Mouse (Mus musculus): Measurements from ENCODE around the gene Gm49403. TPM values are rescaled to one million over a fixed set of nuclear protein-coding genes. Genes with fewer than 3 reads are reported as not detected.
A peak's percentile ranks its signal among the peaks of the same experiment; 100 is the strongest.

Gm49403 gene
- polyA plus RNA-seq, 1 experiment from 2014 or later, result not detected

DNA sequence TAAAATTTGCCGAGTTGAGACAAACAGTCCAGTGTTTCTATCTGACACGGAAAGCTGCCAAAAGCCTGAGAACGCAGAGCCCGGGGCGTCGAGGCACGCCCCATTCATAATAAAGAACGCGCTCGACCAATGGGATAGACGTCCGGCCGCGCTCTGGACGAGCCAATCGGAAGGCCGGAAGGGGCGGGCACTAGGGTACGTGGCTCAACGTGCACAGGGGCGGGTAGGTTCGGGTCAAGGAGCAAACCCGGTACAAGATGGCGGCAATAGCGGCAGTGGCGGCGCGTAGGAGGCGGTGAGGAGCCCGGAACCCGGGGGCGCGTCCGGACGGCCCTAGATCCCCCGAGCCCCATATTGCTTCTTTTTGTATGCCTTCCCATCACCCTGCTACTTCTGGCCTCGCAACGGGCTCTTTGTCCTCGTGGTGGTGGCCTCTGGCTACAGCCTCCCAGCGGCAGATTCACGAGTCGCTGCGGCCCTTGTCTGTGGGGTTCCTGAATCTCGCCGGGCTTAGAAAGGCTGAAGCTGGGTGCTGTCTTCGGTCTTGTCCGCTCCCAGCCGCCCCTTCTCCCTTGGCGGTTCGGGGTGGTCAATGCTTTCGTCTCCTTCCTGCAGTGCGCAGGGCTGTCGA, 14.2 kb downstream of the Gm49403 start, which contains the start of gene Ganab:
Ganab (plus strand) TSS at position 207 of the 631 bp plus-strand sequence.
- ATAC-seq (ENCODE audit: insufficient read depth, low FRiP score, low TSS enrichment) (peak; percentile 99), DNase-seq (ENCODE audit: low spot score) (peak; percentile 95)
- Histone ChIP-seq H3K27me3 (ENCODE audit: control insufficient read depth, insufficient read depth, low read length) (no peaks in the 10 kb centered on the region), H3K27ac (ENCODE audit: low read depth, low read length) (peak within 1 kb of the TSS; percentile 70), H3K4me3 (ENCODE audit: low read depth, low read length) (peak within 1 kb of the TSS; percentile 88), H3K4me2 (ENCODE audit: low read depth) (peak within 1 kb of the TSS; percentile 63), H3K9ac (ENCODE audit: low read length) (peak within 1 kb of the TSS; percentile 94), H3K36me3 (ENCODE audit: control insufficient read depth, insufficient read depth, low read length) (peaks cover 11% of the 10 kb centered on the region), H3K4me1 (ENCODE audit: control insufficient read depth, insufficient read depth, low read length) (peaks cover 18% of the 10 kb centered on the region), H3K9me3 (ENCODE audit: control insufficient read depth, low read length) (no peaks in the 10 kb centered on the region)
- under 1% methylated on average over 53 of the region's 53 CpGs for WGBS

DNA sequence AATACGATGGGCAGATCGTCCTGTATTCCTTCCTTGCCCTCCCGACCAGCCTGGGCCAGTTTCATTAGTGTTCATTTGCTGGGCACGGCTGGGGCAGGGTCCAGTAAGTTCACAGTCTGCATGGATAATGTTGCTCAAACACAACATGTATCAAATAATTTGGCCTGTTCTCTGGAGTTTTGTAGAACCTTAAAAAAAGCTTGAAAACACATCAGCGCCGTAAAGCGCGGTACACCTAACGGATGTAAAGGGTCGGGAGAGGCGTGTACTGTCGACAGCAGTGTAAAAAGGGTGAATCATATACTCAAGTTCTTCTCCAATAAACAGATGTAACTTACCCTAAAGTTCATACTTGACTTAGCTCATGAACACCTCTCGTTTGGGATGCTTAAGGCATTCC, 14.8 kb downstream of the Gm49403 start:
- Histone ChIP-seq H3K9ac (ENCODE audit: low read length) (peak overlapping the region; percentile 94), H3K4me3 (ENCODE audit: low read depth, low read length) (peak overlapping the region; percentile 88), H3K4me2 (ENCODE audit: low read depth) (peak overlapping the region; percentile 63), H3K36me3 (ENCODE audit: control insufficient read depth, insufficient read depth, low read length) (peaks cover 11% of the 10 kb centered on the region), H3K4me1 (ENCODE audit: control insufficient read depth, insufficient read depth, low read length) (peaks cover 18% of the 10 kb centered on the region), H3K27me3 (ENCODE audit: control insufficient read depth, insufficient read depth, low read length) (no peaks in the 10 kb centered on the region), H3K27ac (ENCODE audit: low read depth, low read length) (peak overlapping the region; percentile 66; the same call in 1 of the 2 replicates), H3K9me3 (ENCODE audit: control insufficient read depth, low read length) (no peaks in the 10 kb centered on the region)
- no peak for ATAC-seq (ENCODE audit: insufficient read depth, low FRiP score, low TSS enrichment)
- WGBS, result 15% methylated on average over 13 of the region's 13 CpGs
- no peak for DNase-seq (ENCODE audit: low spot score)

DNA sequence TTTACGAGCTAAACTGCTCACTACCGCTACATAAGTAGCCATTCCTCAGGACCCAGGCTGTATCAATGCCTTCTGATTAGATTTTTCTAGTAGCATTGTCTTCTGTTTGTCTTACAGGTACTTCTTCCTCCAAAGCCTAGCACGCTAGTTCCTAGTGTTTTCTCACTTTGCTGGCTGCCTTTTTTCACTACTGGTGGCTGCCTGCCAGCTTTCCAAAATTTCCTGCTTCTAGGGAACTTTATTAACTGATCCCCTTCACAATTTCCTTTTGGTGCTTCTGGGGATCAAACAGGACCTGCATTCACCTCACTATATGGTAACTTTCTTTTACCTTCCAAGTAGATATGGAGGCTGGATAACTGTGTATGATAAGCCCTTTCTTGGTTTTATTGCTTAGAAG, 15.3 kb downstream of the Gm49403 start:
- H3K27me3 ChIP-seq (ENCODE audit: control insufficient read depth, insufficient read depth, low read length), result no peaks in the 10 kb centered on the region
- no peak for ATAC-seq (ENCODE audit: insufficient read depth, low FRiP score, low TSS enrichment)
- H3K36me3 ChIP-seq (ENCODE audit: control insufficient read depth, insufficient read depth, low read length), result peaks cover 11% of the 10 kb centered on the region
- no peaks in the 10 kb centered on the region for H3K9me3 ChIP-seq (ENCODE audit: control insufficient read depth, low read length)
- peak overlapping the region; percentile 88 for H3K4me3 ChIP-seq (ENCODE audit: low read depth, low read length)
- H3K27ac ChIP-seq (ENCODE audit: low read depth, low read length), result no peak overlapping the region
- H3K4me1 ChIP-seq (ENCODE audit: control insufficient read depth, insufficient read depth, low read length), result peaks cover 18% of the 10 kb centered on the region
- peak overlapping the region; percentile 94 for H3K9ac ChIP-seq (ENCODE audit: low read length)
- 61% methylated on average over 3 of the region's 3 CpGs for WGBS
- peak overlapping the region; percentile 63 for H3K4me2 ChIP-seq (ENCODE audit: low read depth)
- no peak for DNase-seq (ENCODE audit: low spot score)

DNA sequence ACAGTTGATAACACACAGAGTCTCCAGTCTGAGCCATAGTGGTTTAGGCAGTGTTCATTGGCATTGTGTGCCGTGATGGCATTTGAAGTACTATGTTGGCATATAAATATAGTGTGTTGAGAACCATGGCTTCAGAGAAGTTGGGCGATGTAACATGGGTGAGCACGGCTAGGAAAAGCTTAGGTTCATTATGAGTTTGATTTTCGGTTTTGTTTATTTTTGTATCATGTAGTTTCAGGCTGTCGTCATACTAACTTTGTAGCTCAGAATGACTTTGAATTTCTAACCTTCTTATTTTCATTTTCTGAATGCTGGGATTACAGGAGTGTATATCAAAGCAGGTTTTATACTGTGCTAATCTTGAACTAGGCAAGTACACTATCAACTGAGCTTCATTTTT, 19.7 kb downstream of the Gm49403 start:
- H3K27me3 ChIP-seq (ENCODE audit: control insufficient read depth, insufficient read depth, low read length), result no peaks in the 10 kb centered on the region

DNA sequence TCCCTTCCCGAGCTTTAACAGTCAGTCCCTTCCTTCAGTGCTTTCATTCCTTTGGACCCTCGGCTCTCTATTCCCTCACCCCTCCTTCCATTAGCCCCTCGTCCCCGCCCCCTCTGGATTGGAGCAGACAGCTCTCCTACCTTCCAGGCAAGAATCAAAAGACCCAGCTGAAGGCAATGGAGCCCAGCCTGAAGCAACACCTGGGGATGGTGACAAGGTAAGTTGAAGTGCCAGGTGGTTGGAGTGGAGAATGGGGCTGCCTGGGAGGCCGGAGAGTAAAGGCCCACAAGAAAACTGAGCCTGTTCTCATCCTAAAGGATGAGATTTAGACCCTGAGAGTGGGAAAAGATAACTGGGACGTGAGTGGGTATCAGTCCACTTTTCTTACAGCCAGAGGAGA, 24.8 kb downstream of the Gm49403 start:
- Histone ChIP-seq H3K9me3 (ENCODE audit: control insufficient read depth, low read length) (no peaks in the 10 kb centered on the region), H3K27ac (ENCODE audit: low read depth, low read length) (no peak overlapping the region), H3K4me2 (ENCODE audit: low read depth) (no peak overlapping the region), H3K9ac (ENCODE audit: low read length) (no peak overlapping the region), H3K4me1 (ENCODE audit: control insufficient read depth, insufficient read depth, low read length) (no peaks in the 10 kb centered on the region), H3K36me3 (ENCODE audit: control insufficient read depth, insufficient read depth, low read length) (peaks cover 56% of the 10 kb centered on the region), H3K27me3 (ENCODE audit: control insufficient read depth, insufficient read depth, low read length) (no peaks in the 10 kb centered on the region), H3K4me3 (ENCODE audit: low read depth, low read length) (no peak overlapping the region)
- DNase-seq (ENCODE audit: low spot score), result no peak
- no peak for ATAC-seq (ENCODE audit: insufficient read depth, low FRiP score, low TSS enrichment)
- WGBS, result 91% methylated on average over 6 of the region's 6 CpGs

More for the DNA sequence above, 19.7 kb downstream of the Gm49403 start:
- Histone ChIP-seq H3K4me1 (ENCODE audit: control insufficient read depth, insufficient read depth, low read length) (peaks cover 8% of the 10 kb centered on the region), H3K36me3 (ENCODE audit: control insufficient read depth, insufficient read depth, low read length) (peaks cover 28% of the 10 kb centered on the region), H3K4me3 (ENCODE audit: low read depth, low read length) (no peak overlapping the region), H3K9me3 (ENCODE audit: control insufficient read depth, low read length) (no peaks in the 10 kb centered on the region), H3K4me2 (ENCODE audit: low read depth) (no peak overlapping the region), H3K27ac (ENCODE audit: low read depth, low read length) (no peak overlapping the region), H3K9ac (ENCODE audit: low read length) (no peak overlapping the region)
- DNase-seq (ENCODE audit: low spot score) (no peak), ATAC-seq (ENCODE audit: insufficient read depth, low FRiP score, low TSS enrichment) (no peak)
- WGBS, result 94% methylated on average over 5 of the region's 5 CpGs

DNA sequence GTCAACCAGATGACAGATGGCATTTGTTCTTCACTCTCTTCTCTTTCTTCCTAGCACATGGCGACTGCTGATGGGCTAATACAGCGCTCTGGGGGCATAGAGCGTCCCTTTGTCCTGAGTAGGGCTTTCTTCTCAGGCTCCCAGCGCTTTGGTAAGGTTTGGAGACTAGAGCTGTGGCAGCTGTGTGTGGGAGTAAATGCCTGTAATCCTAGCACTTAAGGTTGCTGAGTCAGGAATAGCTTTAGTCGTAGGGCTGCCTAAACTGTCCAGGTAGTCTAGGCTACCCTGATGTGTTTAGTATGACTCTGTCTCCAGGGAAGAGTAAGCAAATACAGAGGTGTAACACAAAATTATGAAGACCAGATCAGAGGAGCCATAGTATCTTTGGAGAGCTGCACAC, 28.1 kb downstream of the Gm49403 start:
- no peak overlapping the region for H3K4me2 ChIP-seq (ENCODE audit: low read depth)
- no peak for DNase-seq (ENCODE audit: low spot score)
- H3K9me3 ChIP-seq (ENCODE audit: control insufficient read depth, low read length), result no peaks in the 10 kb centered on the region
- 92% methylated on average over 5 of the region's 5 CpGs for WGBS
- H3K4me3 ChIP-seq (ENCODE audit: low read depth, low read length), result no peak overlapping the region
- H3K36me3 ChIP-seq (ENCODE audit: control insufficient read depth, insufficient read depth, low read length), result peaks cover 65% of the 10 kb centered on the region
- ATAC-seq (ENCODE audit: insufficient read depth, low FRiP score, low TSS enrichment), result no peak
- H3K27me3 ChIP-seq (ENCODE audit: control insufficient read depth, insufficient read depth, low read length), result no peaks in the 10 kb centered on the region
- no peak overlapping the region for H3K9ac ChIP-seq (ENCODE audit: low read length)
- no peak overlapping the region for H3K27ac ChIP-seq (ENCODE audit: low read depth, low read length)
- H3K4me1 ChIP-seq (ENCODE audit: control insufficient read depth, insufficient read depth, low read length), result no peaks in the 10 kb centered on the region

DNA sequence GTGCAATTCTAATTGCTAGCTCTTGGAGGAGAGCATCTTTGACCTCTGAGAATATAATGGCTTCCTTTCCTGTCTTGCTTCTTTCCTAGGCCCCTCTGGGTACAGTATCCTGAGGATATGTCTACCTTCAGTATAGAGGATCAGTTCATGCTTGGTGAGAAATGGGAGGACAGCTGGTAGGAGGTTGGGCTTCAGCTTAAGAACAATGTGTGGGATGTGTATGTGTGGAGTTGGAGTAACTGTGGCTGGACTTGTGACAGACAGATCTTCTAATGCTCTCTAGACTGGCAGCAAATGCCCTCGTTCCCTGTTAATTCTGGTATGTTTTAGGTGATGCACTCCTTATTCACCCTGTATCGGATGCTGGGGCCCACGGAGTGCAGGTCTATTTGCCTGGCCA, 30.5 kb downstream of the Gm49403 start:
- ATAC-seq (ENCODE audit: insufficient read depth, low FRiP score, low TSS enrichment) (no peak), DNase-seq (ENCODE audit: low spot score) (no peak)
- Histone ChIP-seq H3K36me3 (ENCODE audit: control insufficient read depth, insufficient read depth, low read length) (peaks cover 45% of the 10 kb centered on the region), H3K9me3 (ENCODE audit: control insufficient read depth, low read length) (no peaks in the 10 kb centered on the region), H3K4me3 (ENCODE audit: low read depth, low read length) (no peak overlapping the region), H3K4me1 (ENCODE audit: control insufficient read depth, insufficient read depth, low read length) (no peaks in the 10 kb centered on the region), H3K4me2 (ENCODE audit: low read depth) (no peak overlapping the region), H3K9ac (ENCODE audit: low read length) (no peak overlapping the region), H3K27ac (ENCODE audit: low read depth, low read length) (no peak overlapping the region), H3K27me3 (ENCODE audit: control insufficient read depth, insufficient read depth, low read length) (no peaks in the 10 kb centered on the region)
- WGBS, result 93% methylated on average over 3 of the region's 3 CpGs

DNA sequence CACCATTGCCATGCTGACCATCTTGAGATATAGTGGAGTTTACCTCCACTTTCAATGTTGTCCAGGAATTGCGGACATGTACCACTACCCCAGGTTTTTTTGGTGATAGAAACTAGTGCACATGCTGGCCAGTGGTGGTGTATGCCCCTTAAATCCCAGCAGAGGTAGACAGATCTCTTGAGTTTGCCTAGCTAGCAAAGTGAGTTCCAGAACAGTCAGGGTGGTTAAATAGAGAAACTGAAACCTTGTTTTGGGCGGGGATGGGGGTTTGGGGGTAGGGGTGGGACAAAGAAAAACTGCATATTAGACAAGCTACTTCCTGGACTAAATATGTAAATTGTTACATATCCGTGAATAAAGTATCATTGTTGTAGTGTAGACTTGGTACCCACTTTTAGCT, 35.3 kb downstream of the Gm49403 start:
- Histone ChIP-seq H3K9ac (ENCODE audit: low read length) (no peak overlapping the region), H3K4me1 (ENCODE audit: control insufficient read depth, insufficient read depth, low read length) (peaks cover 12% of the 10 kb centered on the region), H3K36me3 (ENCODE audit: control insufficient read depth, insufficient read depth, low read length) (peaks cover 16% of the 10 kb centered on the region), H3K27ac (ENCODE audit: low read depth, low read length) (no peak overlapping the region), H3K4me2 (ENCODE audit: low read depth) (no peak overlapping the region), H3K27me3 (ENCODE audit: control insufficient read depth, insufficient read depth, low read length) (no peaks in the 10 kb centered on the region), H3K9me3 (ENCODE audit: control insufficient read depth, low read length) (no peaks in the 10 kb centered on the region), H3K4me3 (ENCODE audit: low read depth, low read length) (no peak overlapping the region)
- DNase-seq (ENCODE audit: low spot score), result no peak
- WGBS, result 90% methylated on average over 3 of the region's 3 CpGs
- ATAC-seq (ENCODE audit: insufficient read depth, low FRiP score, low TSS enrichment), result no peak

DNA sequence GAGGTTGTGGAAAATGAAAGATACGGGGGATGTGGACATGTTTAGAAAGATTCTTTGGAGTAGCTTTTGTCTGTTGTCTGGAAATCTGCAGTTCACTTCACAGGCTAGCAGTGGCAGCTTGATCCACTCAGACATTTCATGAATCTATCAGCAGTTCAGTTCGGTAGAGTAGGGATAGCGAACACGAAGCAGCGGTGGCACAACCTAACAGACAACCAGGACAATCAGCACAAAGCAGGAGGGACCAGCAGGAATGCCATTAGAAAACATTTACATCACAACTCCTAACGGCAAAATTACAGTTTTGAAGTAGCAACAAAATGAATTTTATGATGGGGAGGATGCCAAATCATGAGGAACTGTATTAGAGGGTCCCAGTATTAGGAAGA, 35.9 kb downstream of the Gm49403 start:
- 61% methylated on average over 6 of the region's 6 CpGs for WGBS

More for the DNA sequence above, 35.9 kb downstream of the Gm49403 start:
- Histone ChIP-seq H3K36me3 (ENCODE audit: control insufficient read depth, insufficient read depth, low read length) (peaks cover 12% of the 10 kb centered on the region), H3K9ac (ENCODE audit: low read length) (peak overlapping the region; percentile 84), H3K27me3 (ENCODE audit: control insufficient read depth, insufficient read depth, low read length) (no peaks in the 10 kb centered on the region), H3K4me1 (ENCODE audit: control insufficient read depth, insufficient read depth, low read length) (peaks cover 12% of the 10 kb centered on the region), H3K4me2 (ENCODE audit: low read depth) (peak overlapping the region; percentile 83), H3K27ac (ENCODE audit: low read depth, low read length) (peak overlapping the region; percentile 60), H3K4me3 (ENCODE audit: low read depth, low read length) (peak overlapping the region; percentile 86), H3K9me3 (ENCODE audit: control insufficient read depth, low read length) (no peaks in the 10 kb centered on the region)
- ATAC-seq (ENCODE audit: insufficient read depth, low FRiP score, low TSS enrichment) (no peak; the same call in 1 of the 2 replicates), DNase-seq (ENCODE audit: low spot score) (no peak)

Measured in neural tube, embryonic 11.5 days (tissue).